Mouse (Mus musculus) brain, embryonic 14.5 days (tissue): ENCODE measurements at regions not wholly inside any gene's neighbourhood (a gene's known extent, or its start where the extent isn't known, plus 50 kb on each side); places are given as distances from the start of the nearest gene placed in this dataset.

ENCODE experiments used
- CTCF ChIP-seq: fragments of 200-500 bp; IDR thresholded peaks from 2 replicates; pipeline ENCODE4 v1.5.1; 2012; ENCODE audit warnings: inconsistent platforms, mild to moderate bottlenecking, moderate library complexity, borderline replicate concordance; ENCODE audit not compliant: insufficient read depth, insufficient read length; ENCODE audit errors: extremely low read depth
- POLR2A ChIP-seq: fragments of 200-500 bp; IDR thresholded peaks from 2 replicates; pipeline ENCODE4 v1.6.1; 2012; ENCODE audit warnings: mild to moderate bottlenecking, inconsistent platforms, borderline replicate concordance; ENCODE audit not compliant: poor library complexity, insufficient read depth, insufficient read length, severe bottlenecking; ENCODE audit errors: extremely low read depth

- TF ChIP-seq CTCF (peak; percentile 39; the same call in 1 of the 2 replicates), POLR2A (no peak)
These were observed 73.6 kb upstream of the Shisa3 start for GRCm38 (mm10) chr5:67534056-67534455.
